Mouse (Mus musculus): ENCODE measurements around the gene Pop7.

DNA sequence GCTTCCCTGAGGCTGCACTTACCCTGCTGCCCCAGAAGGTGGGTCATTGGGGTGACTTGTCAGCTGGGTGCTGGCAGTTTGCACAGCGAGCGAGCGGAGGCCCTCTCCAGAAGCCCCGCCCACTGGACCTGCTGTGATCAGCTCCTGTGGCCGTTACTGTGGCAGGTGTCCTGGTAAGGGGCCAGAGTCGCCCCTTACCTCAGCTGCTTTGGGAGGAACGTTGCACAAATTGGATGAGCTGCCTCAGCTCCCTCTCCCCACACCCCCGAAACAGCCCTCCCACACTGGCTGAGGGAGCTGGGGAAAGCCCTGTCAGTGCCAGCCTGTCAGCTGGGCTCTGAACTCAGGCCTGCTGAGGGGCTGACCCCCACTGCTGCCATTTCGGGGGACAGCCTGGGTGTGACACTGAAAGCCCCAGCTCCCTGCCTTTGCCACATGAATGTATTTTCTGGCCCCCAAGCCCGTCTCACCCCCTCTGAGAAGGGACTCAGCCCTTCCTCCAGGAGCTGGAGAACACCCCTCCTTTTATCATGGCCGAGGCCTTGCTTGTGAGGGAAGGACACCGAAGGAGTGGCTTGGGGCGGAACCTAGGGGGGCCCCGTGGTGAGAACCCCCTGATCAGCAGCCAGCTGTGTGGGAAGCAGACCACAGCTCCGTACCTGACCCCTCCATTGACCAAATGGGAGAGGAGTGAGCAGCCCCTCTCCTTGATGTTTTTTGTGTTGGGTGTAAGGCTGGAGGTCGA lies 24.0 kb upstream of the Pop7 start:
- TF ChIP-seq CTCF (IDR thresholded peaks at IDR 0.05; ENCODE audit: control insufficient read depth, insufficient read depth, insufficient read length): no peak
- TF ChIP-seq USF1 (IDR thresholded peaks at IDR 0.05; ENCODE audit: low read depth): no peak
- TF ChIP-seq MAX (IDR thresholded peaks at IDR 0.05): no peak
- TF ChIP-seq FOSL1 (IDR thresholded peaks at IDR 0.05; ENCODE audit: insufficient read depth, low read length, poor library complexity, severe bottlenecking): no peak
- no peak for TF ChIP-seq CEBPB (IDR thresholded peaks at IDR 0.05; ENCODE audit: low read depth)
- TF ChIP-seq MYOG (IDR thresholded peaks at IDR 0.05; ENCODE audit: control insufficient read depth, extremely low read depth, insufficient read length): no peak
- no peak for TF ChIP-seq MYOD1 (IDR thresholded peaks at IDR 0.05; ENCODE audit: control insufficient read depth, insufficient read length, low read depth)

Measured in C2C12 (cell line).